In the genomic region with DNA sequence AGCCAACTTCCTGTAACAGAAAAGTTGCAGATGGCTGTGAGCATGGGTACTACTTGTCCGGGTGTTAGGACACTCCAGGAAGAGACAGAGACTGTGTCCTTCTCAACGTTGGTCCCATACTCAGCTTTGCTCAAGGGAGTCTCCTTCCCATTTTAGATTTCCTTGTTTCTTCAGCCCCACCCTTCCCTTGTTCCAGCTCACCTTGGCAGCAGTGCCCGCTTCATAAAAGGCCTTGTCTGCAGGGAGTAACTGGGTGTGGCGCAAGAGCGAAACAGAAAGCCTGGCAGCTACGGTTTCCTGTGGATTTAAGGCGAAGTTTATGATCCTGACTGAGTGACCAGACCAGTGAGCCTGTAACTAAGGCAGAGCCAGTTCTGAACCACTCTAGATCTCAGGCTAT, we compare ENCODE assay signal across 10 mouse cellular contexts. TPM values are rescaled to one million over a fixed set of nuclear protein-coding genes. Genes with fewer than 3 reads are reported as not detected.
DNase-seq lines count a peak whose midpoint lies in the region; ATAC-seq and TF ChIP-seq lines count a peak whose summit lies in the region.
"Had no signal": no experiment of that assay in that cellular context is flagged by ENCODE, and none has a peak within 500 bp of the region (broad histone marks: within the 10 kb centered on the region; RNA-seq: fewer than 3 reads in every experiment).

No protein-coding gene starts in this region.

- no peak overlapping the region for H3K9ac ChIP-seq in midbrain, embryonic 15.5 days
- H3K9ac ChIP-seq in stomach, embryonic 16.5 days (ENCODE audit: low read length), result no peak overlapping the region
- H3K9ac ChIP-seq: forebrain, embryonic 12.5 days; liver, embryonic 15.5 days had no signal

- no peak for ATAC-seq in midbrain, embryonic 15.5 days (replicated peaks)
- ATAC-seq in stomach, embryonic 16.5 days (ENCODE audit: insufficient read depth, low FRiP score), result peak; percentile 56

- peak; percentile 10 for DNase-seq in midbrain, embryonic 10.5 days (ENCODE audit: low spot score)
- DNase-seq in heart, adult 8-10 months (ENCODE audit: low spot score), result peak; percentile 66
- peak; percentile 50 for DNase-seq in kidney, postnatal 14 days
- DNase-seq in yolk sac, embryonic 10.5 days (ENCODE audit: low spot score), result no peak
- DNase-seq in spleen, postnatal 10 days (ENCODE audit: low spot score in 2 of 2), result no peak
- DNase-seq in thymus, adult 2 months, result no peak

- H3K4me1 ChIP-seq in midbrain, embryonic 10.5 days, result peaks cover 17% of the 10 kb centered on the region
- peaks cover 5% of the 10 kb centered on the region; the same call in 1 of the 2 replicates for H3K4me1 ChIP-seq in midbrain, embryonic 15.5 days
- peaks cover 16% of the 10 kb centered on the region for H3K4me1 ChIP-seq in stomach, embryonic 16.5 days (ENCODE audit: control insufficient read depth, insufficient read depth, low read length)
- H3K4me1 ChIP-seq in thymus, adult 2 months (replicated peaks; ENCODE audit: control insufficient read depth, insufficient read depth, low read length), result 0 out of 2 replicates have a peak, but pooled peaks cover 2% of the 10 kb centered on the region

- WGBS in midbrain, embryonic 10.5 days, result 93% methylated on average over 7 of the region's 7 CpGs
- 87% methylated on average over 7 of the region's 7 CpGs for WGBS in midbrain, embryonic 15.5 days
- 57% methylated on average over 7 of the region's 7 CpGs for whole genome bisulfite sequencing in stomach, embryonic 16.5 days
- WGBS in thymus, adult 2 months, result 84% methylated on average over 7 of the region's 7 CpGs

- no peak for TF ChIP-seq CTCF in thymus, adult 2 months (IDR thresholded peaks at IDR 0.05; ENCODE audit: borderline replicate concordance, control insufficient read depth, extremely low read depth, insufficient read depth, low read length, poor library complexity)

- H3K4me3 ChIP-seq in midbrain, embryonic 10.5 days, result no peak overlapping the region
- no peak overlapping the region for H3K4me3 ChIP-seq in midbrain, embryonic 15.5 days
- H3K4me3 ChIP-seq in stomach, embryonic 16.5 days (replicated peaks; ENCODE audit: low read length), result peak overlapping the region; percentile 7; the same call in 1 of the 2 replicates
- no peak overlapping the region for H3K4me3 ChIP-seq in thymus, adult 2 months (ENCODE audit: control insufficient read depth, insufficient read depth, low read length)
- H3K4me3 ChIP-seq: forebrain, embryonic 12.5 days; liver, embryonic 15.5 days had no signal

- H3K9me3 ChIP-seq in midbrain, embryonic 10.5 days (replicated peaks), result no peaks in the 10 kb centered on the region
- H3K9me3 ChIP-seq in midbrain, embryonic 15.5 days, result no peaks in the 10 kb centered on the region
- no peaks in the 10 kb centered on the region for H3K9me3 ChIP-seq in stomach, embryonic 16.5 days (replicated peaks; ENCODE audit: control insufficient read depth, low read length)
- H3K9me3 ChIP-seq: forebrain, embryonic 12.5 days; liver, embryonic 15.5 days had no signal

- TF ChIP-seq POLR2A in thymus, adult 2 months (IDR thresholded peaks at IDR 0.05; ENCODE audit: control insufficient read depth, extremely low read depth, insufficient read depth, low read length, poor library complexity), result no peak

- no peak overlapping the region for H3K27ac ChIP-seq in midbrain, embryonic 10.5 days (replicated peaks)
- H3K27ac ChIP-seq in midbrain, embryonic 15.5 days, result no peak overlapping the region
- peak overlapping the region; percentile 86 for H3K27ac ChIP-seq in stomach, embryonic 16.5 days (ENCODE audit: low read length)
- no peak overlapping the region for H3K27ac ChIP-seq in thymus, adult 2 months (ENCODE audit: control insufficient read depth, insufficient read depth, low read length)
- H3K27ac ChIP-seq: forebrain, embryonic 12.5 days had no signal

- peaks cover 19% of the 10 kb centered on the region for H3K27me3 ChIP-seq in midbrain, embryonic 10.5 days (ENCODE audit: low read depth, poor library complexity, severe bottlenecking)
- no peaks in the 10 kb centered on the region for H3K27me3 ChIP-seq in midbrain, embryonic 15.5 days (replicated peaks)
- H3K27me3 ChIP-seq in stomach, embryonic 16.5 days (ENCODE audit: control insufficient read depth, insufficient read depth, low read length), result no peaks in the 10 kb centered on the region
- no peaks in the 10 kb centered on the region for H3K27me3 ChIP-seq in thymus, adult 2 months (ENCODE audit: control insufficient read depth, insufficient read depth, low read length)
- H3K27me3 ChIP-seq: liver, embryonic 15.5 days had no signal

- peaks cover 88% of the 10 kb centered on the region for H3K36me3 ChIP-seq in midbrain, embryonic 10.5 days
- H3K36me3 ChIP-seq in midbrain, embryonic 15.5 days (replicated peaks), result peaks cover 35% of the 10 kb centered on the region
- H3K36me3 ChIP-seq in stomach, embryonic 16.5 days (ENCODE audit: control insufficient read depth, insufficient read depth, low read length), result peaks cover 15% of the 10 kb centered on the region
- peaks cover 20% of the 10 kb centered on the region for H3K36me3 ChIP-seq in thymus, adult 2 months (ENCODE audit: control insufficient read depth, insufficient read depth, low read length)

- no peak overlapping the region for H3K4me2 ChIP-seq in midbrain, embryonic 15.5 days
- H3K4me2 ChIP-seq in stomach, embryonic 16.5 days (ENCODE audit: low read depth, low read length), result peak overlapping the region; percentile 48; the same call in 1 of the 2 replicates
- H3K4me2 ChIP-seq: forebrain, embryonic 12.5 days; liver, embryonic 15.5 days had no signal

RNA-seq across cellular contexts. Expression of a gene that starts 3.0 kb away (rescaled TPM):
- 2.9 and 3.0 TPM in 2 replicates for polyA plus RNA-seq in midbrain, embryonic 10.5 days (2016; fragmentation: Nextera tagmentation; extraction: Ambion mirVana)
- polyA plus RNA-seq in midbrain, embryonic 15.5 days (2015; fragmentation: Nextera tagmentation; extraction: Ambion mirVana), result 2.5 and 3.2 TPM in 2 replicates
- 1 to 10 TPM; 1.3 to 2.5 (median 1.6) TPM for total RNA-seq in heart, adult 8-10 months (2022)
- polyA plus RNA-seq in stomach, embryonic 16.5 days (2015; fragmentation: Nextera tagmentation; extraction: Ambion mirVana), result 64.2 and 76.1 TPM in 2 replicates
- polyA plus RNA-seq in thymus, adult 2 months (2012; rRNA removed), result 48.1 and 56.2 TPM in 2 replicates

RNA-seq across cellular contexts. Expression of a gene that starts 13.4 kb away (rescaled TPM):
- 0.23 and 0.36 TPM in 2 replicates for polyA plus RNA-seq in midbrain, embryonic 10.5 days (2016; fragmentation: Nextera tagmentation; extraction: Ambion mirVana)
- polyA plus RNA-seq in midbrain, embryonic 15.5 days (2015; fragmentation: Nextera tagmentation; extraction: Ambion mirVana), result 0.45 and 0.69 TPM in 2 replicates
- under 1 TPM in 2 of 4 experiments, not detected in 2; 0.72 to 0.87 TPM for total RNA-seq in heart, adult 8-10 months (2022)
- 0.45 TPM in 1 of 2 replicates, not detected in the other for polyA plus RNA-seq in stomach, embryonic 16.5 days (2015; fragmentation: Nextera tagmentation; extraction: Ambion mirVana)
- polyA plus RNA-seq in thymus, adult 2 months (2012; rRNA removed), result 0.29 and 0.69 TPM in 2 replicates
- polyA plus RNA-seq: liver, embryonic 15.5 days had no signal

RNA-seq across cellular contexts. Expression of a gene that starts 13.8 kb away (rescaled TPM):
- 160 and 171 TPM in 2 replicates for polyA plus RNA-seq in midbrain, embryonic 10.5 days (2016; fragmentation: Nextera tagmentation; extraction: Ambion mirVana)
- polyA plus RNA-seq in midbrain, embryonic 15.5 days (2015; fragmentation: Nextera tagmentation; extraction: Ambion mirVana), result 169 and 177 TPM in 2 replicates
- 10 to 100 TPM; 75.9 to 87.9 (median 81.8) TPM for total RNA-seq in heart, adult 8-10 months (2022)
- 146 and 158 TPM in 2 replicates for polyA plus RNA-seq in stomach, embryonic 16.5 days (2015; fragmentation: Nextera tagmentation; extraction: Ambion mirVana)
- polyA plus RNA-seq in thymus, adult 2 months (2012; rRNA removed), result 261 and 301 TPM in 2 replicates

RNA-seq across cellular contexts. Expression of a gene that starts 34.0 kb away (rescaled TPM):
- polyA plus RNA-seq in midbrain, embryonic 10.5 days (2016; fragmentation: Nextera tagmentation; extraction: Ambion mirVana), result 195 and 214 TPM in 2 replicates
- 191 and 200 TPM in 2 replicates for polyA plus RNA-seq in midbrain, embryonic 15.5 days (2015; fragmentation: Nextera tagmentation; extraction: Ambion mirVana)
- total RNA-seq in heart, adult 8-10 months (2022), result 10 to 100 TPM; 45.3 to 71.9 (median 57.3) TPM
- polyA plus RNA-seq in stomach, embryonic 16.5 days (2015; fragmentation: Nextera tagmentation; extraction: Ambion mirVana), result 107 and 108 TPM in 2 replicates
- polyA plus RNA-seq in thymus, adult 2 months (2012; rRNA removed), result 122 and 168 TPM in 2 replicates

RNA-seq across cellular contexts. Expression of a gene that starts 36.5 kb away (rescaled TPM):
- 33.8 and 40.6 TPM in 2 replicates for polyA plus RNA-seq in midbrain, embryonic 10.5 days (2016; fragmentation: Nextera tagmentation; extraction: Ambion mirVana)
- polyA plus RNA-seq in midbrain, embryonic 15.5 days (2015; fragmentation: Nextera tagmentation; extraction: Ambion mirVana), result 34.3 and 36.6 TPM in 2 replicates
- total RNA-seq in heart, adult 8-10 months (2022), result 10 to 100 TPM; 33.9 to 50.7 (median 42.3) TPM
- polyA plus RNA-seq in stomach, embryonic 16.5 days (2015; fragmentation: Nextera tagmentation; extraction: Ambion mirVana), result 34.6 and 35.1 TPM in 2 replicates
- polyA plus RNA-seq in thymus, adult 2 months (2012; rRNA removed), result 19.1 and 21.6 TPM in 2 replicates

Comparison
In these comparisons a context has a peak if more than half of its experiments do, and no peak if none do; other contexts are left out.
1. DNase-seq: peak in midbrain, embryonic 10.5 days (single experiment), heart, adult 8-10 months (single experiment) and kidney, postnatal 14 days (single experiment); none in yolk sac, embryonic 10.5 days (single experiment), spleen, postnatal 10 days (0 of 2) and thymus, adult 2 months (single experiment).
2. RNA of a gene that starts 3.0 kb away (polyA plus RNA-seq): 64.2 to 76.1 TPM in stomach, embryonic 16.5 days and 48.1 to 56.2 TPM in thymus, adult 2 months; 2.5 to 3.2 TPM in midbrain, embryonic 15.5 days and 2.9 to 3.0 TPM in midbrain, embryonic 10.5 days; every median in the first group is over 10 times any median in the second.